In genomic region chr5:36191876-36192275, GRCm38 (mm10) we compare ENCODE assay signal across 16 mouse cellular contexts. TPM values are rescaled to one million over a fixed set of nuclear protein-coding genes. Genes with fewer than 3 reads are reported as not detected.
DNase-seq lines count a peak whose midpoint lies in the region; TF ChIP-seq lines count a peak whose summit lies in the region.
"Had no signal": no experiment of that assay in that cellular context is flagged by ENCODE, and none has a peak within 500 bp of the region (broad histone marks: within the 10 kb centered on the region; RNA-seq: fewer than 3 reads in every experiment).

No protein-coding gene starts in this region.

- DNase-seq in kidney, postnatal 10 days: peak; percentile 33
- no peak for DNase-seq in kidney, adult 8-10 months
- peak; percentile 27 for DNase-seq in retina, embryonic 14.5 days (ENCODE audit: low spot score)
- DNase-seq in retina, postnatal 1 day: no peak
- DNase-seq in brain, embryonic 14.5 days (ENCODE audit: low read depth): no peak
- DNase-seq in thymus, postnatal 25 days: peak; percentile 61
- DNase-seq in right cerebral cortex, postnatal 25 days: no peak
- no peak for DNase-seq in layer of hippocampus, postnatal 36 days
- DNase-seq: embryo, embryonic 11 days; gastrocnemius, postnatal 10 days; liver; right cerebral cortex, postnatal 4 days had no signal

- no peak for TF ChIP-seq POLR2A in brain, embryonic 14.5 days (IDR thresholded peaks at IDR 0.05; ENCODE audit: borderline replicate concordance, extremely low read depth, insufficient read depth, insufficient read length, poor library complexity, severe bottlenecking)

- TF ChIP-seq CTCF in brain, embryonic 14.5 days (IDR thresholded peaks at IDR 0.05; ENCODE audit: borderline replicate concordance, extremely low read depth, insufficient read depth, insufficient read length): peak; percentile 19; the same call in 1 of the 2 replicates

RNA-seq across cellular contexts. Expression of gene Psapl1, which starts 11.9 kb away (rescaled TPM):
- 0.05 TPM in 1 of 2 replicates, not detected in the other for polyA plus RNA-seq in brain, embryonic 14.5 days (2012; rRNA removed)
- total RNA-seq in layer of hippocampus, postnatal 36 days (2021): not detected
- total RNA-seq: gastrocnemius, postnatal 10 days had no signal
- polyA plus RNA-seq: activated CD4-positive, CD25-positive, alpha-beta regulatory T cell, adult 4 months; G1E; neural tube, embryonic 12.5 days; testis, adult 2 months had no signal

Comparison
In these comparisons a context has a peak if more than half of its experiments do, and no peak if none do; other contexts are left out.
1. DNase-seq: peak in kidney, postnatal 10 days (single experiment), retina, embryonic 14.5 days (single experiment) and thymus, postnatal 25 days (single experiment); none in kidney, adult 8-10 months (0 of 2), retina, postnatal 1 day (single experiment), brain, embryonic 14.5 days (single experiment), right cerebral cortex, postnatal 25 days (single experiment) and layer of hippocampus, postnatal 36 days (0 of 2).